Mouse (Mus musculus) left cerebral cortex, adult 11 months (tissue): ENCODE measurements around the gene Rasgrp2.

ENCODE experiments used
- DNase-seq: peaks from one replicate; pipeline ENCODE4 v3.0.0; 2022; ENCODE audit warnings: low spot score

The Rasgrp2 gene

GRCm38 (mm10) chr19:6407816-6408510, 8.8 kb downstream of the Rasgrp2 start:
- DNase-seq, result no peak

GRCm38 (mm10) chr19:6408749-6409148, 9.6 kb downstream of the Rasgrp2 start:
- no peak for DNase-seq

GRCm38 (mm10) chr19:6409176-6409575, 10.0 kb downstream of the Rasgrp2 start:
- no peak for DNase-seq

- DNase-seq, result no peak
Measured at GRCm38 (mm10) chr19:6409936-6410335, 10.8 kb downstream of the Rasgrp2 start.

- DNase-seq, result no peak
Measured at GRCm38 (mm10) chr19:6412798-6413197, 13.7 kb downstream of the Rasgrp2 start.

GRCm38 (mm10) chr19:6415454-6415853, 16.3 kb downstream of the Rasgrp2 start:
- DNase-seq, result no peak

- no peak for DNase-seq
Measured at GRCm38 (mm10) chr19:6416124-6416770, 17.1 kb downstream of the Rasgrp2 start.

- DNase-seq, result no peak
Measured at GRCm38 (mm10) chr19:6416894-6417761, 18.0 kb downstream of the Rasgrp2 start.

GRCm38 (mm10) chr19:6418233-6418879, 19.2 kb downstream of the Rasgrp2 start, which contains the start of gene Nrxn2:
Gene Nrxn2, plus strand, starts transcription at chr19:6418731.
- peak; percentile 93 for DNase-seq

GRCm38 (mm10) chr19:6418984-6419692, 20.0 kb downstream of the Rasgrp2 start:
- DNase-seq, result no peak

GRCm38 (mm10) chr19:6419805-6420310, 20.7 kb downstream of the Rasgrp2 start:
- no peak for DNase-seq

GRCm38 (mm10) chr19:6420481-6421210, 21.5 kb downstream of the Rasgrp2 start:
- peak; percentile 64 for DNase-seq

GRCm38 (mm10) chr19:6421211-6421590, 22.1 kb downstream of the Rasgrp2 start:
- no peak for DNase-seq

GRCm38 (mm10) chr19:6422014-6422413, 22.9 kb downstream of the Rasgrp2 start:
- DNase-seq, result no peak

- no peak for DNase-seq
Measured at GRCm38 (mm10) chr19:6423241-6423640, 24.1 kb downstream of the Rasgrp2 start.

GRCm38 (mm10) chr19:6424137-6424881, 25.2 kb downstream of the Rasgrp2 start:
- DNase-seq, result no peak

- DNase-seq, result no peak
Measured at GRCm38 (mm10) chr19:6425595-6425994, 26.5 kb downstream of the Rasgrp2 start.

GRCm38 (mm10) chr19:6426703-6427500, 27.8 kb downstream of the Rasgrp2 start:
- DNase-seq, result no peak
